Mouse (Mus musculus) cerebellum, adult 18-20 months (tissue): ENCODE measurements around the gene Ripk1.

Experiments used
- DNase-seq, 2 experiments: peaks; one replicate each; pipeline ENCODE4 v3.0.0; 2021

Gene Ripk1

DNA sequence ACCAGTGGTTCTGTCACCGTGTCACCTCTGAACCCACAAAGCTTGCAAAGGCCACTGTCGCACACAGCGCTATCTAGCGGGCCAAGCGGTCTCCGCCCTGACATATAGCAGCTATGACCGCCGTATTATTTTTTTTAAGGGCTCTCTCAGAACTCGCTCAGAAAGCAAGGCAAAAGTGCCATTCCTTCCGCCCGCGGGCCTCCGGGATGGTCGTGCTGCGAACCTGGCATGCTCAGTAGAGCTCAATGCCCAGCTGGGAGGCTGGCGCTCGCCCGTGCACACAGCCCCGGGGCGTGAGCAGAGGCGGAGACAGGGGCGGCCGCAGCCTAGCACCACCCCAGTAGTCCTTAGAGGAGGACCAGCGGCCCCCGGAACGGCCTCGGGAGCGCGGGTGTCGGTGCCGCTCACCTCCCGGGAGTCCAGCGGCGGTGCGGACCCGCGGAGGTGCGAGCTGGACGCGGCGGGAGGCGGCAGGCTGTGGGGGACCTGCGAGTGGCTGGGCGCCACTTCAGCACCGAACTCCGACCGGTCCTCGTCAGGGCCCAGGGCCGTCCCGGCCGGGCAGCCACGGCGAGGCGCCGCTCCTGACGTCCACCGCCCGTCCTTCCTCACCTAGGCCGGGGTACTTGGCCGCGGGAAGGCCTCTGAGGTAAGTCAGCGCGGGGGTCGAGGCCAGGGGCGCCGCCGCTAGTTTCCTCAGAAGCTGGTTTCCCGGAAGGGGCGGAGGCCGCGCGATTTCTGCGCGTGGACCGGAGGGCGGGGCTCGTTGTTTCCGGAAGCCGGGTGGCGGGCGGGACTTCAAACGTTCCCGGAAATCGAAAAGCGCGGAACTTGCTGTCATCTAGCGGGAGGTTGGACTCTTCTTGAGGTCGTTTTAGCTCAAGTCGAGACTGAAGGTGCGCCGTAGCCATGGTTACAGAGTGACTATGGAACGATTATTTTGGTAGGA, at the start of gene Ripk1, which contains the start of gene Serpinb6a:
Gene Ripk1 (plus strand): TSS at position 306 of the 949 bp plus-strand sequence.
Gene Serpinb6a (minus strand): TSS at position 737 of the 949 bp plus-strand sequence.
- peak; percentile 89 for DNase-seq

- DNase-seq = no peak
Observed at GRCm38 (mm10) chr13:33952947-33953346, 49.2 kb upstream of the Ripk1 start.

GRCm38 (mm10) chr13:33956571-33957421, 45.4 kb upstream of the Ripk1 start:
- peak; percentile 36 to 48 for DNase-seq

- DNase-seq = no peak
Observed at GRCm38 (mm10) chr13:33959771-33960170, 42.4 kb upstream of the Ripk1 start.

GRCm38 (mm10) chr13:33964206-33965046, 37.7 kb upstream of the Ripk1 start, which contains the start of gene Nqo2:
Gene Nqo2 (plus strand): TSS chr13:33964687.
- peak; percentile 66 to 67 for DNase-seq

DNA sequence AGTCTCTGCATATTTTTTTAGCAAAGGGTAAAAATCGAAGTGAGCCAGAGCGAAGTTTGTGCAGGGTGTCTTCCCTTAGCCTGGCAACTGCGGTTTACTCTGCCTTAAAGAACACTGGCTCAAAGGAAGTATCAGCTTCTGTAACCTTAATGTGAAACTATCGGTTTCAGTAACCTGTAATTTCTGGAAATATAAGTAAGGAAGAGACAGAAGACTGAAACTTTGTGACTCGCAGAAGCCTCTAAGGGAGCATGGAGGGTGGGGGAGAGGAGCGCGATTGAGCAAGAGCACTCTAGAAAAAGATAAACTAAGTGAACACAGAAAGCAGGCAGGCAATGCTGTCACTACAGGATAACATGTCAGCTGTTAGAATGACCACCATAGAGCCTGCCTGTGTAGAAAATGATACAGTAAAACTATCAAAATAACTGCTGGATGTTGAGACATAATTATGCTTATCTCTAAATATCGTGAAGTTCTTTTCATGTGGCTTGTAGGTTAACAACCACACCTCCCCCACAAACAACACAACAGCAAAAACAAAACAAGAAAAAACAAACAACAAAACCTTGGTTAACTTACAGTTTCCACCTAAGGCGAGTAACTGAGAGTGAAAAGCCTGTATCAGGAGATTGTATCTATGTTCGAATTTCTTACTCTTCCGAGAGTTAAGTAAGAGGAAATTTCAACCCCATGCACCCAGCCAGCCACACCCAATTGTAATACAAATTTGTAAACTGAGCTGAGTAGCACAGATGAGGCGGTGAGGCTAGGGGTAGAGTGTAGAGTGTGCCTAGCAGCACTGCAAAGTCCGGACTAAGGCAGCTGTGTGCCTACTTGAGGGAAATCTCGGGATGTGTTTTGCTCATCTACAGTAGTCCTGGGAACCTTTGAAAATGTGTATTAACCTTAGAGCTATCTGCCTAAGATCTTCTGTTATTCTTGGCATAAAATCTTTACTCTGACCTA, 36.8 kb upstream of the Ripk1 start:
- no peak for DNase-seq

DNA sequence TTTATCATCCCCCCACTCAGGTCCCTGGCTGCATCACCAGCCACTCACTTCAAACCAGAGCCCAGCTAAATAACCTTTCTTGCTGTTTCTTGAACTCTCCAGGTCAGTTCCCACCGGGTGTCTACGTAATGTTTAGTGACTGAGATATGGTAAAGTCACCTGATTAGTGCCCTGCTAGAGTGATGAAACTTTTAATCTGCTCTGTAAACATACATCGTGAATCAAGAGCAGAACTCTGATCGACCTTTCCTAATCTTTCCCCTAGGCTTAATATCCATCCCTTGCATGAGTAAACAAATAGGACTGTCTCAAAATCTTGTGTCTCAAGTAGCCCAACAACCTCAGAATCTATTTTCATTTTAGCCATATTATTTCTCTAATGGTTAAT, 36.1 kb upstream of the Ripk1 start:
- no peak for DNase-seq

- DNase-seq = no peak
Observed at GRCm38 (mm10) chr13:33966574-33966973, 35.6 kb upstream of the Ripk1 start.

- DNase-seq = no peak
Observed at GRCm38 (mm10) chr13:33989625-33990024, 12.5 kb upstream of the Ripk1 start.

DNA sequence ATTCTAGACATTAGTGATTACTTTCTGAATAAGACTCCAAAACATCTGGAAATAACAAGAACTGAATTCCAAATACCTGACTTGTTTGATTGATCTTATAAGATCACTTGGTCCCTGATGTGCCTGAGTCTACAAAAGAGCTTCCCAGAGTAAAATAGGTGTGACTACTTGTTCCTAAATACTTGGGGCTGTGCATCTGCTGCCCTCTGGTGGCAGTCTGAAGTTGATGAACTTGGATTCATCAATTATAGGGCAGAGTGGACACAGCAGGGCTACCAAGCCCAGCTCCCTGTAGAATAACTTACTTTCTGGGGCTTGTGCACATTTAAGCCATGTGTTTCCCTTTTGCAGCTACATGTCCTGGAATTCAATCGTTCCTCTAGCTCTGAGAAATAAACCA, 7.0 kb upstream of the Ripk1 start:
- DNase-seq = peak; percentile 72 to 77

- DNase-seq = no peak
Observed at GRCm38 (mm10) chr13:34003058-34003457, 895 bp downstream of the Ripk1 start.

DNA sequence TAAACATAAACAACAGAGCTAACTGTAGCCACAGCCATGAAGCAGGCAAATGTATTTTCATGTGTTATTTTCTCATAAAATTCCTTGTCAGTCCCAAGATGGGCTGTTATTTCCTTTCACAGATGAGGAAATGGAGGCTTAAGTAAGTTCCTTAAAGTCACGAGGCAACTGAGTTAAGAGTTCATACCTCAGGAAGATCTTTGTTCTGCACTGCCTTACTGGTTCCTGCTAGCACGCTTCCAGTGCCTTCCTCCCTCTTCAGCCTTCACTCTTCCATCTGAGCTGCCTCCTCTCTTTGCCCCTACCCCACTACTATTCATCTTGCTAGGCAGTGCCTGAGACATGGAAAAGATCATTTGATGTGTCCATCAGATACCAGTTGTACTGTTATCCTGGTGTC, 5.1 kb downstream of the Ripk1 start:
- DNase-seq = no peak

DNA sequence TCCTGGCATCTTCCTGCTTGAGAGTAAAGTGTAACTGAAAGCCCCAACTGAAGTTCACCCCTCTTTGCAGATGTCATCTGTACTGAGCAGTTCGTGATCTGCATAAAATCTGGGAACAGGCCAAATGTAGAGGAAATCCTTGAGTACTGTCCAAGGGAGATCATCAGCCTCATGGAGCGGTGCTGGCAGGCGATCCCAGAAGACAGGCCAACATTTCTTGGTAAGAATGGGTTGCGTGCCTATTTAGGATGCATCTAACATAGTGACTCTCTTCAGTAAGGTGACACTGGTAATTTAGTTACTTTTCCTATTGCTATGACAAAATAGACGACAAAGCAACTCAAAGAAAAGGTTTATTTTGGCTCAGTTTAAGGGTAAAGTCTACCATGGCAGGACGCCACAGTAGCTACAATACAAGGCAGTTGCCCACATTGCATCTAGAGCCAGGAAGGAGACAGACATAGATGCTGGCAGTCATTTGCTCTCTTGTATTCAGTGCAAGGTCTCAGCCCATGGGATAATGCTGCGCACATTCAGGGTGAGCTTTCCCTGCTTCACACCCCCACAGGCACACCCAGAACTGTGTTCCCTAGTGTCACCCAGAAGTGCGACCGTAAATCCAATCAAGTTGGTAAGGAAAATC, 14.9 kb downstream of the Ripk1 start:
- DNase-seq = peak; percentile 45

GRCm38 (mm10) chr13:34018521-34018920, 16.4 kb downstream of the Ripk1 start:
- DNase-seq = no peak

- DNase-seq = no peak
Observed at GRCm38 (mm10) chr13:34021998-34022397, 19.8 kb downstream of the Ripk1 start.

- no peak for DNase-seq
Observed at GRCm38 (mm10) chr13:34032041-34032440, 29.9 kb downstream of the Ripk1 start.

DNA sequence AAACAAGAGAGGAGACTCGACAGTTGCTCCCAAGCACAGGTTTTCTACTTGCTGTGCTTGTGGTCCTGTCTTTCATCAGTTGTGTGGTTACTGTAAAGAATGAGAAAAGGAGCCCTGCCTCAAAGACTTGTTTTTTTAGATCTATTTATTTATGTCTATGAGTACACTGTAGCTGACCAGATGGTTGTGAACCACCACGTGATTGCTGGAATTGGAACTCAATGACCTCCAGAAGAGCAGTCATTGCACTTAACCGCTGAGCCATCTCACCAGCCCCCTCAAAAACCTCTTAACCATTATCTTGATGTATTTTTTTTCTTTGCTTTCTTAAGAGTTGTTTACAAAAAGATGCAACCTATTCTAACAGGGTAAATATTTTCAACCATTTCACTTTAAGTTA, 33.3 kb downstream of the Ripk1 start:
- peak in 1 of 2 experiments; percentile 31 for DNase-seq

- DNase-seq = no peak
Observed at GRCm38 (mm10) chr13:34036726-34037125, 34.6 kb downstream of the Ripk1 start.

DNA sequence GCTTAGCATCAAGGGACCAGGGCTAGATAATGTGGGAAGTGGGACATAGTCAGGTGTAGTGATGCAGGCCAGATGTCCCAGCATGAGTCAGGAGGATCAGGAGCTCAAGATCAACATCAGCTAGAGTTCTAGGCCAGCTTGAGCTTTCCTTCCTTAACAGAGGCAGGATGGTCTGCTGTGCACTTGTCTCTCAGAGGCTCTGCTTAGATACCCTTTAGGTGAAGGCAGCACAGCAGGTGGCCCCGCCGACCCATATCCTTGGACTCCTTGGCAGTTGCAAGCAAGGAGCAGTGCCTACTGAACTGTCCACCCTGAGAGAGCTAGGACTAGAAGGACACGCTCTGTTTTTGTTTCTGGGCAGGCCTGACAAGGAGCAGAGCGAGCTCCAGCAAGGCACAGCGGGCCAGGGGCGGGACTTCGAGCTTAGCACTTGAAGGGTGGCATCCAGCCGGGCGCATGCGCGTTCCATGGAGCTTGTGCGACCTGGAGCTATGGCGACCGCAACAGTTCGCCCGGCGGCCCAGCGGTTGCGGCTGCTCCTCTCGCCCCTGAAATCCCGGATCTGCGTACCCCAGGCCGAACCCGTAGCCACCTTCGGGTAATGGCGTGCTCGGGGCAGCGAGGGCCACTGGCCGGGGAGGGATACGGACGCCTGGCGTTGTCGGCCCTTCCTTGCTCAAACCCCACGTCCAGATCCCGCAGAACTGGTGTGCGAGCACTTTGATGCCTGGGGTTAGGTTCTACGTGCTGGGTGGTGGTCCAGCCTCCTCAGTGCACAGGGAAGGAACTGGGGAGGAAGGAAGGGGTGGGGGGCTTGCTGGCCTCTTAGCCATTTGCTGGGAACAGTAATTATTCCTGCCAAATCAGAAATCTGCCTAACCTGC, 35.3 kb downstream of the Ripk1 start, which contains the start of gene Bphl:
Gene Bphl (plus strand): TSS at position 426 of the 884 bp plus-strand sequence.
- peak; percentile 96 for DNase-seq

DNA sequence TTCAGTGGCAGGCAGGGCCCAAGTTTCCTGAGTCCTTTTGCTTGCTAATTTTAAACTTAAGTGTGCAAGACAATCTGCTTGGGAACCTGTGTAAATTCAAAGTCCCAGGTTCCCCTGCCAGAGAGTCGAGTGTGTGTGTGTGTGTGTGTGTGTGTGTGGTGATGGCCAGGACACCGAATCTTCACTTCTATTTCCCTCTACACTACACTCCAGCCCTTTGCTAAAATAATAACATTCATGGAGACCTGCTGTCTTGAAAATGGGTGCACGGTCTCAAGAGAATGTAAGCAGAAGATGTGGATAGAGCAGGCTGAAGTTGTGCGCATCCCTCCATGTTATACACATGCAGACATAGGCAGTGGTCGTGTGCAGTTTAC, 35.9 kb downstream of the Ripk1 start:
- no peak for DNase-seq
